In the genomic region with DNA sequence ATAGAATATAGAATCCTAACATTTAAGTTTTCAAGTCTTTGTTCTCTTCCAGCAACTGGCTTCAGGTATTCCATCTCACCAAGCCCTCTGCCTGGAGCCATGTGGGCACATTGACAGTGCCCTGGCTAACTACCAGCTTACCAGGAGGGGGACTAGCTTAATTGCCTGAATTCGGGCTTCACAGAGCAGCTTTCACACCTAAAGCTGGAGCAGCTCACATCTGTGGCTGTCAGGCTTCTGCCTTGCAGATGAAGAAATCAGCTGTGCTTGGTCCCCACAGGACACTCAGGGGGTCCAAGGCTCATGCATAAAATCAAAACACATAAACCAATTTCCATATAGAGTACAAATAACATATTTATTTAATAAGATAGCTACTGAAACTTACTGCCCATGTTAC, we compare ENCODE assay signal across 17 mouse cellular contexts.
DNase-seq lines count a peak whose midpoint lies in the region; ATAC-seq lines count a peak whose summit lies in the region.
"Had no signal": no experiment of that assay in that cellular context is flagged by ENCODE, and none has a peak within 500 bp of the region (broad histone marks: within the 10 kb centered on the region; RNA-seq: fewer than 3 reads in every experiment).

No protein-coding gene starts in this region.

- no peaks in the 10 kb centered on the region for H3K4me1 ChIP-seq in hindbrain, embryonic 12.5 days
- H3K4me1 ChIP-seq in hindbrain, embryonic 11.5 days (replicated peaks; ENCODE audit: control insufficient read depth, insufficient read depth, low read length) = no peaks in the 10 kb centered on the region
- H3K4me1 ChIP-seq in forebrain, embryonic 12.5 days = no peaks in the 10 kb centered on the region
- 0 out of 2 replicates have a peak, but pooled peaks cover 5% of the 10 kb centered on the region for H3K4me1 ChIP-seq in forebrain, embryonic 16.5 days (replicated peaks; ENCODE audit: control insufficient read depth, insufficient read depth, low read length)
- H3K4me1 ChIP-seq in midbrain, embryonic 14.5 days (ENCODE audit: control insufficient read depth, insufficient read depth, low read length) = no peaks in the 10 kb centered on the region
- H3K4me1 ChIP-seq: limb, embryonic 13.5 days had no signal

- no peak for DNase-seq in hindbrain, embryonic 11.5 days (ENCODE audit: low spot score)
- DNase-seq in midbrain, embryonic 14.5 days = peak; percentile 48
- no peak for DNase-seq in heart, adult 11 months
- no peak for DNase-seq in right cerebral cortex, postnatal 10 days (ENCODE audit: low spot score in 2 of 2)
- DNase-seq: adrenal gland, postnatal 14 days; cerebellum, adult 9-11 months; gastrocnemius, adult 2 months; kidney, adult 18-20 months; kidney, postnatal 14 days; right cerebral cortex, postnatal 25 days had no signal

- WGBS in hindbrain, embryonic 12.5 days = 30% methylated on average over 1 of the region's 1 CpGs
- WGBS in hindbrain, embryonic 11.5 days = 60% methylated on average over 1 of the region's 1 CpGs
- 38% methylated on average over 1 of the region's 1 CpGs for WGBS in forebrain, embryonic 12.5 days
- 31% methylated on average over 1 of the region's 1 CpGs for WGBS in forebrain, embryonic 16.5 days
- 27% methylated on average over 1 of the region's 1 CpGs for WGBS in midbrain, embryonic 14.5 days

- no peaks in the 10 kb centered on the region for H3K36me3 ChIP-seq in hindbrain, embryonic 12.5 days
- no peaks in the 10 kb centered on the region for H3K36me3 ChIP-seq in hindbrain, embryonic 11.5 days (ENCODE audit: control insufficient read depth, insufficient read depth, low read length)
- H3K36me3 ChIP-seq in forebrain, embryonic 12.5 days (replicated peaks) = no peaks in the 10 kb centered on the region
- H3K36me3 ChIP-seq in forebrain, embryonic 16.5 days (ENCODE audit: control insufficient read depth, insufficient read depth) = no peaks in the 10 kb centered on the region
- H3K36me3 ChIP-seq in midbrain, embryonic 14.5 days (ENCODE audit: control insufficient read depth, insufficient read depth, low read length) = no peaks in the 10 kb centered on the region
- H3K36me3 ChIP-seq: limb, embryonic 13.5 days had no signal

- peak; percentile 66; the same call in 1 of the 2 replicates for ATAC-seq in hindbrain, embryonic 12.5 days (ENCODE audit: low FRiP score)
- ATAC-seq in hindbrain, embryonic 11.5 days (ENCODE audit: low FRiP score) = no peak
- ATAC-seq in forebrain, embryonic 12.5 days (ENCODE audit: low FRiP score) = peak; percentile 41; the same call in 1 of the 2 replicates
- 0 out of 2 replicates have a peak, but pooled peaks have one; percentile 52 for ATAC-seq in forebrain, embryonic 16.5 days
- peak; percentile 62 for ATAC-seq in midbrain, embryonic 14.5 days (ENCODE audit: low FRiP score, low TSS enrichment)
- ATAC-seq: activated CD4-positive, CD25-positive, alpha-beta regulatory T cell, adult 4 months; Patski had no signal

- no peak overlapping the region for H3K9ac ChIP-seq in hindbrain, embryonic 12.5 days
- H3K9ac ChIP-seq in hindbrain, embryonic 11.5 days (ENCODE audit: low read depth, low read length) = no peak overlapping the region
- no peak overlapping the region for H3K9ac ChIP-seq in forebrain, embryonic 12.5 days
- no peak overlapping the region for H3K9ac ChIP-seq in forebrain, embryonic 16.5 days (replicated peaks; ENCODE audit: low read depth, low read length)
- no peak overlapping the region for H3K9ac ChIP-seq in midbrain, embryonic 14.5 days (replicated peaks; ENCODE audit: low read length)
- H3K9ac ChIP-seq: limb, embryonic 13.5 days; liver, embryonic 14.5 days had no signal

- no peaks in the 10 kb centered on the region for H3K27me3 ChIP-seq in hindbrain, embryonic 12.5 days
- no peaks in the 10 kb centered on the region for H3K27me3 ChIP-seq in hindbrain, embryonic 11.5 days (ENCODE audit: control insufficient read depth, insufficient read depth, low read length)
- no peaks in the 10 kb centered on the region for H3K27me3 ChIP-seq in forebrain, embryonic 12.5 days
- H3K27me3 ChIP-seq in forebrain, embryonic 16.5 days (replicated peaks; ENCODE audit: control insufficient read depth, insufficient read depth, low read length) = no peaks in the 10 kb centered on the region
- no peaks in the 10 kb centered on the region for H3K27me3 ChIP-seq in midbrain, embryonic 14.5 days (ENCODE audit: control insufficient read depth, insufficient read depth, low read length)
- H3K27me3 ChIP-seq: limb, embryonic 13.5 days; Patski had no signal

- 0 out of 2 replicates have a peak overlapping the region, but pooled peaks have one; percentile 30 for H3K27ac ChIP-seq in hindbrain, embryonic 12.5 days
- H3K27ac ChIP-seq in hindbrain, embryonic 11.5 days (ENCODE audit: low read depth, low read length) = no peak overlapping the region
- H3K27ac ChIP-seq in forebrain, embryonic 12.5 days = no peak overlapping the region
- H3K27ac ChIP-seq in forebrain, embryonic 16.5 days (ENCODE audit: low read length) = no peak overlapping the region
- no peak overlapping the region; the same call in 1 of the 2 replicates for H3K27ac ChIP-seq in midbrain, embryonic 14.5 days (replicated peaks; ENCODE audit: low read depth, low read length)
- H3K27ac ChIP-seq: gastrocnemius, adult 2 months; limb, embryonic 13.5 days; liver, embryonic 14.5 days had no signal

- H3K4me3 ChIP-seq in hindbrain, embryonic 12.5 days = no peak overlapping the region
- no peak overlapping the region for H3K4me3 ChIP-seq in hindbrain, embryonic 11.5 days (ENCODE audit: low read depth, low read length)
- H3K4me3 ChIP-seq in forebrain, embryonic 12.5 days (replicated peaks) = no peak overlapping the region
- H3K4me3 ChIP-seq in forebrain, embryonic 16.5 days (replicated peaks; ENCODE audit: low read length) = no peak overlapping the region
- no peak overlapping the region for H3K4me3 ChIP-seq in midbrain, embryonic 14.5 days (replicated peaks; ENCODE audit: low read depth, low read length)
- H3K4me3 ChIP-seq: gastrocnemius, adult 2 months; limb, embryonic 13.5 days had no signal

- no peak overlapping the region for H3K4me2 ChIP-seq in hindbrain, embryonic 12.5 days (replicated peaks)
- no peak overlapping the region for H3K4me2 ChIP-seq in hindbrain, embryonic 11.5 days (replicated peaks; ENCODE audit: low read depth, low read length)
- H3K4me2 ChIP-seq in forebrain, embryonic 12.5 days = no peak overlapping the region
- H3K4me2 ChIP-seq in forebrain, embryonic 16.5 days (ENCODE audit: low read length) = no peak overlapping the region
- no peak overlapping the region for H3K4me2 ChIP-seq in midbrain, embryonic 14.5 days (ENCODE audit: low read length)
- H3K4me2 ChIP-seq: limb, embryonic 13.5 days had no signal

- no peaks in the 10 kb centered on the region for H3K9me3 ChIP-seq in hindbrain, embryonic 12.5 days (replicated peaks)
- H3K9me3 ChIP-seq in hindbrain, embryonic 11.5 days (ENCODE audit: control insufficient read depth, low read length) = no peaks in the 10 kb centered on the region
- no peaks in the 10 kb centered on the region for H3K9me3 ChIP-seq in forebrain, embryonic 12.5 days
- no peaks in the 10 kb centered on the region for H3K9me3 ChIP-seq in forebrain, embryonic 16.5 days (ENCODE audit: control insufficient read depth, low read length)
- H3K9me3 ChIP-seq in midbrain, embryonic 14.5 days (ENCODE audit: control insufficient read depth, low read length) = no peaks in the 10 kb centered on the region
- H3K9me3 ChIP-seq: limb, embryonic 13.5 days had no signal
